Mouse (Mus musculus): Measurements from ENCODE around the gene Sertad3. TPM values are rescaled to one million over a fixed set of nuclear protein-coding genes. Genes with fewer than 3 reads are reported as not detected.
A peak's percentile ranks its signal among the peaks of the same experiment; 100 is the strongest.
"Not testable (repeated sequence)": the region's sequence is repeated elsewhere in the genome, so short reads cannot be mapped to it uniquely, and the experiment has no call there.

Gene Sertad3
- total RNA-seq, 2 experiments from 2014 or later, result 16.7 to 17.3 TPM

- DNase-seq (ENCODE audit: low spot score in 2 of 2), result no peak
These were observed 16.6 kb downstream of the Sertad3 start for GRCm38 (mm10) chr7:27490227-27490542.

GRCm38 (mm10) chr7:27490543-27491329 is 17.2 kb downstream of the Sertad3 start:
- peak; percentile 87 to 88 for DNase-seq (ENCODE audit: low spot score in 2 of 2)

- no peak for DNase-seq (ENCODE audit: low spot score in 2 of 2)
These were observed 18.3 kb downstream of the Sertad3 start for GRCm38 (mm10) chr7:27491856-27492255.

- no peak for DNase-seq (ENCODE audit: low spot score in 2 of 2)
These were observed 19.5 kb downstream of the Sertad3 start for GRCm38 (mm10) chr7:27493022-27493421.

GRCm38 (mm10) chr7:27493450-27493849 is 19.9 kb downstream of the Sertad3 start:
- DNase-seq (ENCODE audit: low spot score in 2 of 2), result no peak

- not testable (repeated sequence) for DNase-seq (ENCODE audit: low spot score in 2 of 2)
These were observed 21.2 kb downstream of the Sertad3 start for GRCm38 (mm10) chr7:27494659-27495367.

- no peak for DNase-seq (ENCODE audit: low spot score in 2 of 2)
These were observed 25.5 kb downstream of the Sertad3 start, which contains the start of gene Prx for GRCm38 (mm10) chr7:27499036-27499435. Gene Prx (plus strand): TSS chr7:27499324.

- no peak for DNase-seq (ENCODE audit: low spot score in 2 of 2)
These were observed 28.1 kb downstream of the Sertad3 start for GRCm38 (mm10) chr7:27501620-27502019.

- no peak for DNase-seq (ENCODE audit: low spot score in 2 of 2)
These were observed 33.3 kb downstream of the Sertad3 start for GRCm38 (mm10) chr7:27506765-27507370.

- peak; percentile 97 to 99 for DNase-seq (ENCODE audit: low spot score in 2 of 2)
These were observed 34.4 kb downstream of the Sertad3 start for GRCm38 (mm10) chr7:27507711-27508647.

GRCm38 (mm10) chr7:27508648-27509005 is 35.1 kb downstream of the Sertad3 start:
- DNase-seq (ENCODE audit: low spot score in 2 of 2), result peak in 1 of 2 experiments; percentile 42

GRCm38 (mm10) chr7:27510809-27511208 is 37.2 kb downstream of the Sertad3 start:
- DNase-seq (ENCODE audit: low spot score in 2 of 2), result no peak

- DNase-seq (ENCODE audit: low spot score in 2 of 2), result no peak
These were observed 41.4 kb downstream of the Sertad3 start for GRCm38 (mm10) chr7:27514961-27515360.

- no peak for DNase-seq (ENCODE audit: low spot score in 2 of 2)
These were observed 44.7 kb downstream of the Sertad3 start for GRCm38 (mm10) chr7:27518314-27518713.

- DNase-seq (ENCODE audit: low spot score in 2 of 2), result no peak
These were observed 46.5 kb downstream of the Sertad3 start for GRCm38 (mm10) chr7:27520104-27520503.

GRCm38 (mm10) chr7:27520599-27520998 is 47.0 kb downstream of the Sertad3 start:
- DNase-seq (ENCODE audit: low spot score in 2 of 2), result no peak

GRCm38 (mm10) chr7:27522967-27523366 is 49.4 kb downstream of the Sertad3 start, which contains the start of gene Hipk4:
Gene Hipk4 (plus strand): TSS chr7:27523267.
- no peak for DNase-seq (ENCODE audit: low spot score in 2 of 2)

- no peak for DNase-seq (ENCODE audit: low spot score in 2 of 2)
These were observed 50.2 kb downstream of the Sertad3 start for GRCm38 (mm10) chr7:27523805-27524204.

GRCm38 (mm10) chr7:27526039-27526827 is 52.7 kb downstream of the Sertad3 start:
- peak; percentile 54 to 64 for DNase-seq (ENCODE audit: low spot score in 2 of 2)

All from adrenal gland, postnatal 4 days (tissue).